26 mouse cellular contexts compared by ENCODE assay signal in genomic region chr11:111732096-111732495, GRCm38 (mm10).
DNase-seq lines count a peak whose midpoint lies in the region; ATAC-seq lines count a peak whose summit lies in the region.
"Had no signal": no experiment of that assay in that cellular context is flagged by ENCODE, and none has a peak within 500 bp of the region (broad histone marks: within the 10 kb centered on the region; RNA-seq: fewer than 3 reads in every experiment).

No protein-coding gene starts in this region.

- intact Hi-C loops in heart, postnatal 10 days (cut with DNase I): no loop called here

- H3K9ac ChIP-seq in heart, embryonic 11.5 days (ENCODE audit: low read depth, low read length): no peak overlapping the region
- no peak overlapping the region for H3K9ac ChIP-seq in midbrain, embryonic 11.5 days (ENCODE audit: low read length)
- H3K9ac ChIP-seq in midbrain, embryonic 13.5 days (replicated peaks): no peak overlapping the region
- H3K9ac ChIP-seq: embryonic facial prominence, embryonic 12.5 days; forebrain, postnatal 0 days; hindbrain, embryonic 14.5 days; liver, postnatal 0 days; midbrain, embryonic 15.5 days; stomach, embryonic 15.5 days had no signal

- DNase-seq in heart, postnatal 10 days: no peak
- DNase-seq in midbrain, embryonic 11.5 days (ENCODE audit: low spot score, missing footprints): peak; percentile 41
- DNase-seq in embryonic facial prominence, embryonic 10.5 days (ENCODE audit: low spot score): peak; percentile 39
- DNase-seq in adrenal gland, postnatal 36 days: no peak
- DNase-seq: adrenal gland, postnatal 14 days; cerebellum, adult 9-10 months; forebrain, postnatal 0 days; gastrocnemius, postnatal 36 days; heart, postnatal 36 days; kidney, adult 18-20 months; liver, postnatal 0 days; lung, postnatal 14 days; right cerebral cortex, adult 18-20 months; thymus, adult 2 months had no signal

- no peaks in the 10 kb centered on the region; the same call in 1 of the 2 replicates for H3K4me1 ChIP-seq in heart, embryonic 11.5 days (ENCODE audit: control insufficient read depth, insufficient read depth, low read length)
- H3K4me1 ChIP-seq in midbrain, embryonic 11.5 days (ENCODE audit: control insufficient read depth, insufficient read depth, low read length): no peaks in the 10 kb centered on the region
- H3K4me1 ChIP-seq in midbrain, embryonic 13.5 days (replicated peaks): no peaks in the 10 kb centered on the region
- no peaks in the 10 kb centered on the region for H3K4me1 ChIP-seq in embryonic facial prominence, embryonic 10.5 days
- H3K4me1 ChIP-seq: midbrain, embryonic 15.5 days; stomach, embryonic 15.5 days had no signal

- H3K4me3 ChIP-seq in heart, embryonic 11.5 days (ENCODE audit: low read depth, low read length): no peak overlapping the region
- no peak overlapping the region for H3K4me3 ChIP-seq in midbrain, embryonic 11.5 days (ENCODE audit: low read depth, low read length)
- H3K4me3 ChIP-seq in midbrain, embryonic 13.5 days (replicated peaks): no peak overlapping the region
- no peak overlapping the region for H3K4me3 ChIP-seq in embryonic facial prominence, embryonic 10.5 days
- H3K4me3 ChIP-seq: embryonic facial prominence, embryonic 12.5 days; heart, adult 2 months; left cerebral cortex, adult 2 months; midbrain, embryonic 15.5 days; stomach, embryonic 15.5 days had no signal

- ATAC-seq in heart, embryonic 11.5 days (replicated peaks; ENCODE audit: insufficient number of reproducible peaks, low FRiP score, low TSS enrichment): no peak
- ATAC-seq in midbrain, embryonic 11.5 days (ENCODE audit: low FRiP score): no peak
- ATAC-seq in midbrain, embryonic 13.5 days: no peak
- no peak for ATAC-seq in frontal cortex, adult (ENCODE audit: low TSS enrichment)
- ATAC-seq: CD4-positive, CD25-positive, alpha-beta regulatory T cell, adult 4 months; forebrain, postnatal 0 days; inflammation-experienced regulatory T-cells, adult 6 months; liver, postnatal 0 days; midbrain, embryonic 15.5 days had no signal

- peak overlapping the region; percentile 31 for H3K4me2 ChIP-seq in heart, embryonic 11.5 days
- no peak overlapping the region for H3K4me2 ChIP-seq in midbrain, embryonic 11.5 days
- H3K4me2 ChIP-seq in midbrain, embryonic 13.5 days (replicated peaks): no peak overlapping the region
- H3K4me2 ChIP-seq: embryonic facial prominence, embryonic 12.5 days; hindbrain, embryonic 14.5 days; liver, embryonic 11.5 days; midbrain, embryonic 15.5 days; stomach, embryonic 15.5 days had no signal

- WGBS in heart, embryonic 11.5 days (ENCODE audit: insufficient replicate concordance): 19% methylated on average over 8 of the region's 8 CpGs
- 84% methylated on average over 8 of the region's 8 CpGs for WGBS in midbrain, embryonic 11.5 days
- 86% methylated on average over 8 of the region's 8 CpGs for WGBS in midbrain, embryonic 13.5 days
- 58% methylated on average over 8 of the region's 8 CpGs for WGBS in embryonic facial prominence, embryonic 10.5 days

- H3K9me3 ChIP-seq in heart, embryonic 11.5 days (replicated peaks; ENCODE audit: control insufficient read depth, low read length): no peaks in the 10 kb centered on the region
- H3K9me3 ChIP-seq in midbrain, embryonic 11.5 days (ENCODE audit: control insufficient read depth, low read length): no peaks in the 10 kb centered on the region
- H3K9me3 ChIP-seq in midbrain, embryonic 13.5 days: no peaks in the 10 kb centered on the region
- no peaks in the 10 kb centered on the region for H3K9me3 ChIP-seq in embryonic facial prominence, embryonic 10.5 days
- H3K9me3 ChIP-seq: embryonic facial prominence, embryonic 12.5 days; midbrain, embryonic 15.5 days; stomach, embryonic 15.5 days had no signal

- no peaks in the 10 kb centered on the region for H3K27me3 ChIP-seq in heart, embryonic 11.5 days (ENCODE audit: control insufficient read depth, insufficient read depth, low read length)
- no peaks in the 10 kb centered on the region for H3K27me3 ChIP-seq in midbrain, embryonic 11.5 days (ENCODE audit: control insufficient read depth, insufficient read depth, low read length)
- H3K27me3 ChIP-seq in midbrain, embryonic 13.5 days: no peaks in the 10 kb centered on the region
- no peaks in the 10 kb centered on the region for H3K27me3 ChIP-seq in embryonic facial prominence, embryonic 10.5 days (replicated peaks; ENCODE audit: low read depth, poor library complexity, severe bottlenecking)
- H3K27me3 ChIP-seq: embryonic facial prominence, embryonic 12.5 days; midbrain, embryonic 15.5 days; stomach, embryonic 15.5 days had no signal

- no peaks in the 10 kb centered on the region for H3K36me3 ChIP-seq in heart, embryonic 11.5 days (ENCODE audit: control insufficient read depth, insufficient read depth, low read length)
- no peaks in the 10 kb centered on the region for H3K36me3 ChIP-seq in midbrain, embryonic 11.5 days (ENCODE audit: control insufficient read depth, insufficient read depth, low read length)
- no peaks in the 10 kb centered on the region for H3K36me3 ChIP-seq in midbrain, embryonic 13.5 days
- no peaks in the 10 kb centered on the region for H3K36me3 ChIP-seq in embryonic facial prominence, embryonic 10.5 days (replicated peaks)
- H3K36me3 ChIP-seq: embryonic facial prominence, embryonic 12.5 days; midbrain, embryonic 15.5 days; stomach, embryonic 15.5 days had no signal

- no peak overlapping the region for H3K27ac ChIP-seq in heart, embryonic 11.5 days (ENCODE audit: low read depth, low read length)
- no peak overlapping the region for H3K27ac ChIP-seq in midbrain, embryonic 11.5 days (ENCODE audit: low read depth, low read length)
- no peak overlapping the region for H3K27ac ChIP-seq in midbrain, embryonic 13.5 days
- H3K27ac ChIP-seq in embryonic facial prominence, embryonic 10.5 days (replicated peaks): no peak overlapping the region
- H3K27ac ChIP-seq: embryonic facial prominence, embryonic 12.5 days; heart, adult 2 months; hindbrain, embryonic 14.5 days; left cerebral cortex, adult 2 months; midbrain, embryonic 15.5 days; stomach, embryonic 15.5 days had no signal

Comparison
In these comparisons a context has a peak if more than half of its experiments do, and no peak if none do; other contexts are left out.
1. DNase-seq: peak in midbrain, embryonic 11.5 days (single experiment) and embryonic facial prominence, embryonic 10.5 days (single experiment); none in heart, postnatal 10 days (0 of 2) and adrenal gland, postnatal 36 days (0 of 2).